Mouse (Mus musculus) MEL (cell line): ENCODE measurements around the gene Fam49a.

Experiments used
- EP300 ChIP-seq, 2 experiments: IDR thresholded peaks; 2 replicates each; pipeline ENCODE4 v1.6.1; 2011; ENCODE audit warnings: improper control_type of control experiment in 2 of 2, low read length in 2 of 2, low read depth in 1 of 2, mild to moderate bottlenecking in 1 of 2
- SIN3A ChIP-seq: IDR thresholded peaks from 2 replicates; pipeline ENCODE4 v1.6.1; 2012; ENCODE audit warnings: low read length, improper control_type of control experiment, inconsistent platforms

GRCm38 (mm10) chr12:12298451-12298850, 36.5 kb downstream of the Fam49a start:
- TF ChIP-seq EP300 (IDR thresholded peaks at IDR 0.05; ENCODE audit: low read depth in 1 of 2, low read length in 2 of 2), result no peak
- TF ChIP-seq SIN3A, result no peak
